Mouse (Mus musculus): Measurements from ENCODE around the gene Sulf2.

Gene Sulf2

DNA sequence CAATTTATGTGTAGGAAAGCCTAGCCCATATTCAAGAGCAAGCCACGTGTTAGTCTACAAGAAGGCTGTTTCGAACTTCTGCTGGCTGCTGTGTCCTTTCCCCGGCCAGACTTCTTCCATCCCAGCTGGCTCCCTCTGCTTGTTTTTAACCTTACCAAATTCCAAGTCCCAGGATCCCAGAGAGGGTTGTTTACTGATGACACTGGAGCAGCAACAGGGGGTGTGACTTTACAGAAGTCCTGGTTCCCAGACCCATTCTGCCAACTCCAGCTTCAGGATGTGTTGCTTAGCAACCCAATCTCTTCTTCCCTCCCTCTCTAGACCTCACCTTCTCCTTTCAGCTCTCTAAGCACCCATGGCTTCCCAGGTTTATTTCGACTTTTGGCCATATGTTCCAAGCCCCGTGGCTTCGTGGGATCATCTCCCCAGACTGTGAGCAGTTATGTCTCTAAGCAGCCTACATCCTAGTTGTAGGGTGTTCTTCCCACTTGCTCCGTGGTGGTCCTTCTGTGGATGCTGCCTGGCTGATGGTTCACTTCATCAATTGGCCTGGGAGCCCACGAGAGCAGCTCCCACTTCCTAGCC lies 20.2 kb upstream of the Sulf2 start:
- no peak for DNase-seq (ENCODE audit: low read depth)

DNA sequence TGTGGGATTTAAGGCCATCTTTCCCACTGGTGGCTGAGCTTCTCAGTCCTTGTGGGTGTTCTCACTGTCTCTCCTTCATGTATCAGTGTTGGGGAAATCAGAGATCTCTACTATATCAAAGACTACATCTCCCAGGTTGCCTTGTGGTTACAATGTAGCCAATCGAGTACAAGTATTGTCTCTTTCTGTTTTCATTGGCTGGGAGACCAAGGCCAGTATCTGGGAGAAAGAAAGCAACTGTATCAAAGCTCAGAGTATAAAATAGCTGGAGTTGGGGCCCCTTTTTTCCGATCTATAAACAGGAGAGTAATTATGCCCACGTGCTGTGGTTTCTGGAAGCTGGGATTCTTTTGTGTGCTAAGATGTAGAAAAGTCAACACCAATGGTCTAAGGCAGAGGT lies 19.7 kb upstream of the Sulf2 start:
- DNase-seq (ENCODE audit: low read depth): no peak

DNA sequence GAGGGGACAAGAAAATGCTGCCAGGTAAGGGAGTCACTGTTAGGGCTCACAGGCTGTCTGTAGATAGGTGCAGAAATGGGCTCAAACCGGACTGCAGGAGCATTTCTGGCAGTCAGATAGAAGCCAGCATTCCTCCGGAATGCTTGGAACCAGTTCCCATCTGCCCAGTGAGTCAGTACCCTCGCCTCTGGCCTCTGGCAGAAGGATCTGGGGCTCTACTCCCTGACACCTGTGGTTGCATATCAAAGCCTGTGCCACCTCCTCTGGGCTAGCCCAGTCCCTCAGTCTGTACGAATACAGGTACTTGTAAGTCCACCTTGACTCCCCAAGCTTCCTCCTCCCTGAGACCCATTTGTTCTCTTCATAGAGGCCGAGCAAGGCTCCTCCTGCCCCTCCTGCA lies 17.7 kb upstream of the Sulf2 start:
- DNase-seq (ENCODE audit: low read depth): no peak

DNA sequence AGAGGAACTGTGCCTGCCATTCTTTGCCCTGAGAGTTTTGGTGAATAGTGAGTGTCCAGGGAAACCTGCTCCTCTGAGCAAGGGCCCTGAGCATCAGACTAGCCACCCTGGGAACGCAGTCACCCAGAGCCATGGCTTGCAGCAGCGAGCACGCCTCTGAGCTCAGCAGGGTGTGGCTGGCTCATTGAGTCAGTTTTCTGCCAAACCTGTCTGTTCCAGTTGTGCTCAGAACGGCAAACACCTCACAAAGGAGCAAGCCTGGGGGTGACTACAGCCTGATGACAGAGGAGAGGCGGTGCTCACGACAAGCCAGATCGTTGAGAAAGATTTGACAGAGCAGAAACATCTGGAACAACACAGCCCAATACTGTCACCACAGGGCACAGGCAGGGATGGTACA lies 14.7 kb upstream of the Sulf2 start:
- DNase-seq (ENCODE audit: low read depth): no peak

DNA sequence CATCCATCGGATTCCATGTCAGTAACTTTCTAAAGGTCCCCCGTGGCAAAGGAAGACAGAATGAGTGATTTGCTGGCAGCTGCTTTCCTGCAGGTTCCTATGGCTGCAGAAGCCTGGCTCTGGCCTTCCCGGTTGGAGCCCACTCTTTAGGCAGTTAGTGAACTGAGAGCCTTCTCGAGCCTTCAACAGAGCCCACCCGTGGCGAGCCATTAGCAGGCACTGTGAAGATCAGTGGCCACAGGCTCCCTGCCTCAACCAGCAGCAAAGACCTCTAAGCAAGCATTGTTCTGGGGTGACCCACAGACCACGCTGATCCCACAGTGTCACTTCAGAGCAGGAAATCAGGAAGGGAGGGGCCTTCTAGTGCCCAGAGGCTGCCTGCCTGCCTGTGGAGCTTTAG lies 13.4 kb upstream of the Sulf2 start:
- DNase-seq (ENCODE audit: low read depth): no peak

DNA sequence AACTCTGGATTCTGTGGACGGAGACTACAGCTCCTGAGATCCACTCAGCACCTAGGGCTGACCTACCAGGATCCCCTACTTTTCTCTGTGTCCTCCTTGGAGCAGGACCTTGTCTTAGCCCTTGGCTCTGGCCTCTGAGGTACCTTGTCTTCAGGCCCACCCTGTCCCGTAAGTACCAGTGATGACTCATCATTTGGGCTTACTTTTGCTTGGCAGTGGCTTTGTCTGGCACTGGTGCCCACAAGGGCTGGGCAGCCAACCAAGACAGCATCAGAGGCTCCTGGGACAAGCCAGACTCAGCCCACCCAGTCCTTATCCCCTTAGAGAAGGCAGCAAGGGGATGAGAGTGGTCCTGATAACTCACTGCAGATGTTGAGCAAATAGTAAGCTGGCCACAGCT lies 11.9 kb upstream of the Sulf2 start:
- DNase-seq (ENCODE audit: low read depth): no peak

DNA sequence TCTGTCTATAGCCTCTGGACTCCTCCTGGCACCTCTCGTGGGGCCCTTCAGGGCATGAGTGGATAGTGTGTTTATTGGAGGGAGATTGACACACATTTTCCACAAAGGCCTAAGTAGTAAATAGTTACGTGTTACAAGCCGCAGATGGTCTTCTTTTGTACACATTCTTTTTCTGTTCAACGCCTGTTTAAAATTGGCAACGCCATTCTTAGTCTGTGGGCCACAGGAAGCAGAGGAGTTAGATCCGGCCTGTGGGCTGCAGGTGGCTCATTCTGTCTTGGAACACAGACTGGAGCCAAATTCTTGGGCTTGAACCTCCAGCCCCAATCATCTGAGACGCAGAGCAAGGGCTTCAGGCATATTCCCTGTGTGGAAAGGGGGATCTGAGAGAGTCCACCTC lies 9.9 kb upstream of the Sulf2 start:
- no peak for DNase-seq (ENCODE audit: low read depth)

DNA sequence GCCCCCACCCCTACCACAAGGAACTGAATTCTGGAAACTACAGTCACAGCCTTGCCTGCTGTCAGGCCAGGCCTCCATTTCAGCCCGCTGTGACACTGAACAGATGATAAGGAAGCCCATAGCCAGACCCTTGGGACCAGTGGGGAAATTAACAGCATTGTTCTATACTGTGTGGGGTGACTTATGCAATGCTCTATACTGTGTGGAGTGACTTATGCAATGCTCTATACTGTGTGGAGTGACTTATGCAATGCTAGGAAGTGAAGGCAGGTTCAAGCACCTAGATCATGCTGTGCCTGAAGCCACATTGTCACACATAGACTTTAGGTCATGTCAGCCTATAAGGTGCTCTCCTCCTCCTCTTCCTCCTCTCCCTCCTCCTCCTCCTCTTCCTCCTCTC lies 9.1 kb upstream of the Sulf2 start:
- no peak for DNase-seq (ENCODE audit: low read depth)

DNA sequence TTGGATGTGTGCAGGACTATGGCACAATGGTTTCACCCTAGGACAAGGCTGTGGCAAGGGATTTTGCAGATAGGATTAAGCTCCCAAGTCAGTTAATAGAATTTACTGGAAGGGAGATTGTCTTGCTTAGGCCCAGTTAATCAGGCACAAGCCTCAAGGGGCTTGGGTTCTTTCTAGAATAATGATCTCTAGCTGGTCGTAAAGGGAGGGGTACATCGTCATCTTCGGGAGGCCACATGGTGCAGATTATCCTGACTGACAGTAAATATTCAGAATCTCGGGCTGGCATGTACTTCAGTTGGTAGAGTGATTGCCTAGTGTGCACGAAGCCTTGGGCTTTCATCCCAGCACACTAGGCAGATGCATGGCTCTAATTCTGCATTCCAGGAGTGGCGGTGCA lies 8.5 kb upstream of the Sulf2 start:
- no peak for DNase-seq (ENCODE audit: low read depth)

DNA sequence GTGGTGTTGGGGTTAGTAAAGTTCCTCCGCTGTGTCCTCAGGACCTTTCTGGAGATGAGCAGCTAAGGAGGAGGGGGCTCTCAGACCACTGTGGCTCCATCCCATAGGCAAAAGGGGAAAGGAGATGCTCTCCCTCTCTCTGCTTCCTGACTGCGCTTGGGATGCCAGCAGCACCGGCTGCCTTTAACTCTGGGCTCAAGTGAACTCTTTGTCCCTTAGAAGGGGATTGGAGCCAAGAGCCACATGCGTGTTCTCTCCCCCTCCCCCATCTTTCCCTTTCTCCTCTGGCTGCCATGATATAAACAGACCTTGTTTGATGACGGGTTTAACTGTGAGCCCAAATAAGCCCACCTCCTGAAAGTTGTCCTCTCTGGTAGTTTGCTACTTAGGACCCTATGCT lies 7.8 kb upstream of the Sulf2 start:
- no peak for DNase-seq (ENCODE audit: low read depth)

DNA sequence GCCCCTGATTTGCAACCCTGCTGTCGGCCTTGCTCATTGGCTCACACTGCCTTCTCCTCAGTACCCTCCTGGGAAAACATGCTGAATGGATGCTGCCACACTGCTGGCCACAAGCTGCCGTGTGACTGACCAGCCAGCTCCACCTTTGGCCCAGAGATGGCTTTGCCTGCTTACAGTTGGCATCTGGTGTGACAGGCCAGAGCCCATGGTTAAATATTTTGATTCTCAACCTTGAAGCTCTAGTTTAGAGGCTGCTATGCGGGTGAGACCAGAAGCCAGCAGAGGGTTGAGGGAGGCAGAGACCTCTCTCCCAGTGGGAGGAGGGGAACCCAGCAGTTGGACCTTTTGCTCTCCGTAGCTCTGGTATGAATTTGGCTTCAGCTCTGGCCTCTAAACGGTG lies 6.7 kb upstream of the Sulf2 start:
- DNase-seq (ENCODE audit: low read depth): no peak

DNA sequence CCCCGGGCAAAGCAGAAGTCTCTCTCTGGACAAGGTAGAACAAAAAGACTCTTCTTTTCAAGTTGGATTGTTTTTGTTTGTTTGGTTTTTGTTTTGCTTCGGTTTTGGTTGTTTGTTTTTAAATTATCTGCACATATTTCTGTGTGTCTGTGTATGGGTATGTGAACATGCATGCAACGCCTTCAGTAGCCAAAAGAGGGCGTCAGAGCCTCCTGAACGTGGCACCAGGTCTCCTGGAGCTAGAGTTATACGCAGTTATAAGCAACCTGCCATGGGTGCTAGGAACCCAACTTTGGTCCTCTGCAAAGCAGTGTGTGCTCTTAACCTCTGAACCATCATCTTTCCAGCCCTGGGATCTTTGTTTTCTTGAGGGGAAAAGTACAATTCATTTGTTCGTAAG lies 3.8 kb upstream of the Sulf2 start:
- no peak for DNase-seq (ENCODE audit: low read depth)

DNA sequence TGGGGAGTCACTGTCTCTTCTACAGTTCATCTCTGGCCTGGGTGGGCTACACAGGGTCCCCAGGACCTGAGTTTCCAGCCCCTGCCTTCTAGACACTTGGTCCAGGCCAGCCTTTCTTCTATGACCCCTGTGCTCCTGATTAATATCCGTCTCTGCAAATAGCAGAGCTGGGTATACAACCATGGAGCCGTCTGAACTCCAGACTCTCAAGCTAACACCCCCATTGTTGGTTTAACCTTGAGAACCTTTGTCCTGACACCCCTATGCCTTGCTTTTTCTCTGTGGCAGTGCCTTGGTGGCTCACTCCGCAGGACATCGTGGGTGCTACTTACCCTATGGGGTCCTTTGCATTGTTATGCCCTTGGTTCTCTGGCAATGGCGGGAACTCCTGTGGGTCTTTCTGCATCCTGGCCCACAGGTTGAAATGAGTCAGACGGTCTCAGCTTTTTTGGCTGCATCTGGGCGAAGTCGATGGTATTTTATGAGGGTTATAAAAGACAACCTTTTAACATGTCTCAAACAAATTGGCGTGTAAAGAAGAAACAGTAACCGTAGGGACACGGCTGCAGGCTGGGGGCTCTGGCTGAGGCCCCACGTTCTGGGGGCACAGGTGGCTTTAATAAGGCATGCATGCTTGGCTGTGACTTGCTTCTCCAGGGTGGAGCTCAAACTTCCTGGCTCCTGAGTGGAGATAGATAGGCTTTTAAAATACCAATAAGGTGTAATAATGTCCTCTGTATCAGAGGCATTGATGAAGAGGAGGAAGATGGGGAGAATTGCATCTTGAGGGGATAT lies 2.5 kb upstream of the Sulf2 start:
- DNase-seq (ENCODE audit: low read depth): no peak

DNA sequence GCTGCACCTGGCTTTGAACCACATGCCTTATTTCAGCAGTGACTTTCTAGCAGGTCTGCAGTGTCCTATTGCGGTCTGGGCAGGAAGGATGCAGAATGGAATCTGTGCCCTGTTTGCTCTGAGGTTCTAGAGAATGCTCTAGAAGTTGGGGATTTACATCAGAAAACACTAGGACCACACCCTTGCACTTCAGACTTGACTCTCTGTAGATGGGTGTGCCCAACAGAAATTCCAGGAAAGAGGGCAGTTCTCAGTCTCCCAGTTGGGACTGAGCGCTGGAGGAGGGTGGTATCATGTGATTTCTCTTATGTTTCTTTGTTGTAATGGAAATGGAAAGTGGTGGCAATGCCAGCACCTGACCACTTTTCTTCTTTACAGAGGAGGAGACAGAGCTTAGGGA lies 1.7 kb upstream of the Sulf2 start:
- no peak for DNase-seq (ENCODE audit: low read depth)

DNA sequence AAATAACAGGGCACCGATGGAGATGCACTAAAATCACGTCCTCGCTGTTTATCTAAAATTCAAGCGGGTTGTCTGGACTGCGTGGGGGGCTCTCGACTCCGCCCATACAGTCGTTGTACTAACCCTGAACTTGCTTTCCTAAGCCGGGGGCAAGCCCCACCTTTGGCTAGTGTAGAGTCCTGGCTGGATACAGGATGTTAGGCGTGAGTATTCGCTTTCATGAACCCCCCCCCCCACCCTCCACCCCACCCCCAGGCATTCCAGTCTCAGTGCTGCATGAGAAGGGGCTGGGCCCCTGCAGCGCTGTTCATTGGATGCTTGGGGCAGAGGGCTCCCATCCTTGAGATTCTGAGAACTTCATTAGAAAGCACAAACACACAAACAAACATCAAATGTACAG lies 659 bp upstream of the Sulf2 start:
- DNase-seq (ENCODE audit: low read depth): no peak

DNA sequence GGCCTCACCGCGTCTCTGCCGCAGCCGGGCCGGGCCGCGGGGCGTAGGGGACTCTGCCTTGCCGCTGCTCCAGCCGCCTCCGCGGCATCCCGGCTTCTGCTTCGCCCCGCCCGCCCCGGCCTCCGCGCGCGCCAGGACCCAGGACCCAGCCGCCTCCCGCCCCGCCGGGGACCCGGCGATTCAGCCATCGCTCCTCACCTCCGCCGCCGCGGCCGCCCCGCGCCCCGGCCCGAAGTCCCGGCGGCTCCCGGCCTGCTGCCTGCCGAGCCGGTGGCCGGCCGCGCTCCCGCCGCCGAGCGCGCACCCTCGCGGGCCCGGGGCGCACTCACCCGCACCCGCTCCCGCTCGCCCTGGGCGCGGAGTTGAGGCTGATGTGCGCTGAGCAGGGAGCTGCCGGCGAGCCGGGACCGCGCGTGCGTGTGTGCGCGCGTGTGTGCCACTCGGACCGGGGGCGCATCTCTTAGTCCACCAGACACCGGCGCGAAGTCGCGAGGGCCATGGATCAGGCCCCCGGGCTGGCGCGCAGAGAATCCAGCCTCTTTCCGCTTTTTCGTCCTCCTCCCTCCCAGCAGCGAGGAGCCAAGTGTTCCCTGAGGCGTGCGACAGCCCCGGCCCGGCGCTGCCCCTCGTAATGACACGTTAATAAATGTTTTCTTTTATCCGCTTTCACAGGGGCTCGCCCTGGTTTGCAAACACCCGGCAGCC lies 562 bp downstream of the Sulf2 start:
- DNase-seq (ENCODE audit: low read depth): no peak

DNA sequence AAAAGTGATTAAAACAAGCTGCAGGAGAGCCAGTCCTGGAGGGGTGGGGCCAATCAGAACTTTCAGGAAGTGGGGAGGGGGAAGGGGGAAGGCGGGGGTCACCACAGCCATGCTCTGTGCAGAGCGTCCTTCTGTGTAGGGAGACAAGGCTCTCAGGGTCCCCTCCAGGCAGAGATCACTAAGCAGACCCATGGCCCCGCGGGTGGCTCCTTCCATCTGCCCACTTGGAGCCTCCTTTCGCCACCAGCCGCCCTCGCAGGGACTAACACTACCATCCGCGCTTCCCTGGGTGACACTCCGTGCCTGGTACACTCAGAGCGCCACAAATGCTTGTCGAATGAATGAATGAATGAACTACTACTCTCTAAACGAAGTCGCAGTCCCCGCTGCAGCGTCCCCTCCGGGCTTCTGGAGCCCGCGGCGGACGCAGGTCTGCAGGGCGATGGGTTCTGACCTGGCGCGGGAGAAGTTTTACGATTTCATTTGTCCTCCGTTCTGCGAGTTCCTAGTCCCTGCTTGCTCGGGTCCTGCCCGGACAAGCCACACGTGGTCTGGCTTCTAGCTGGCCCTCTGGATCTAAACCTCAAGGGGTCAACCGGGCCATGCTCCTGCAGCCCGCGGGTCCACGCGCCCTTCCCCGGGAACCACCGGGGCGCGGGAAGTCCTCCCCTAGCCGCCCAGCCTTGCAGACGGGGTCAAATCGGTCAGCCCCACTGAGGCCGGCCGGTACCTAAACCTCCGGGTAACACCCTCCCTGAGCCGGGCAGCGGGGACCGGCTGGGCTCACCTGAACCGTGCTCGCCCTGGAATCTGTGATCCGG lies 1.4 kb downstream of the Sulf2 start:
- DNase-seq (ENCODE audit: low read depth): no peak

DNA sequence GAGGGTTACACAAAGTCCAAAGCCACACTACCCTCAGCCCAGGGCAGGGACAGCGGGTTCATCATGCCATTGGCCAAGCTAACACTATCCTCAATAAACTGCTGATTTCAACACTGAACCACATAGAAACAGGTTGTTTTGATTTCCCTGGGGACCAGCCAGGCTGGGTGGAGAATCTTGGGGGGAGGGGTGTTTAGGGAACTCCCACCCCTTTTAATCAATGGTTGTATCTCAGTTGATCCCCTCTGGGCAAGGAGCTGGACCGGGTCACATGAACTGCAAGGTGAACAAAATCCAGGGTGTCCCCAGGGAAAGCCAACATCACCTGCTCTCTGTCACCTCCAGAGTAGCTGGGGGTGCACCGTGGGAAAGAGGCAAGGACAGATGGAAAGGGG lies 2.1 kb downstream of the Sulf2 start:
- no peak for DNase-seq (ENCODE audit: low read depth)

DNA sequence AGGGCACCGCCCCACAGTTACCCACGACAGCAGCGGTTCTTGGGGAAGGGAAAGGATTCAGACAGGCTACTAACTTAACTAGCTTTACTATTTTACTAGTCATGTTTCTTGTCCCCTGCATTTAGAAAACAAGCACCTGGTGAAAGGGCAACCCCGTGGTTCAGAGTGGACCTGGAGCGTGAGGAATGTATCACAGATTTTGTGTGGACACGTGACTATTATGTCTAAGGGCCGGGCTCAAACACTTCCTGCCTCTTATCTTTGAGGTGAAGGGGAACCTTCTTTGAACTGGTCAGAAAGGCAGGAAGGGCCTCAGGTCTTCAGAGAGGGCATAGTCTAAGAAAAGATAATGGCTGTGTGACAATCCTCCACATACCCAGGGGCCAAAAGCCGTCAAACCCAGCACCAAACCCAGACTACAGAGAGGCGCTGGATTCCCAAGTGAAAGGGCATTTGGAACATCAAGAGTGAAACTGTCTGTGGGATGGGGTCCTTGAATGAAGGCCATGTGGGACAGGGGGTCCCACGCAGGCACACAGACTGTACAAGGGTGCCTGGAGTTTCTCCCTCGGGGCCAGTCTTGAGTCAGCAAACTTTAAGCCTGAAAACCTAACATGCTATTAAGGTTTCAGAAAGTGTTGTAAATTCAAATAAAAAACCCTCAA lies 2.6 kb downstream of the Sulf2 start:
- no peak for DNase-seq (ENCODE audit: low read depth)

DNA sequence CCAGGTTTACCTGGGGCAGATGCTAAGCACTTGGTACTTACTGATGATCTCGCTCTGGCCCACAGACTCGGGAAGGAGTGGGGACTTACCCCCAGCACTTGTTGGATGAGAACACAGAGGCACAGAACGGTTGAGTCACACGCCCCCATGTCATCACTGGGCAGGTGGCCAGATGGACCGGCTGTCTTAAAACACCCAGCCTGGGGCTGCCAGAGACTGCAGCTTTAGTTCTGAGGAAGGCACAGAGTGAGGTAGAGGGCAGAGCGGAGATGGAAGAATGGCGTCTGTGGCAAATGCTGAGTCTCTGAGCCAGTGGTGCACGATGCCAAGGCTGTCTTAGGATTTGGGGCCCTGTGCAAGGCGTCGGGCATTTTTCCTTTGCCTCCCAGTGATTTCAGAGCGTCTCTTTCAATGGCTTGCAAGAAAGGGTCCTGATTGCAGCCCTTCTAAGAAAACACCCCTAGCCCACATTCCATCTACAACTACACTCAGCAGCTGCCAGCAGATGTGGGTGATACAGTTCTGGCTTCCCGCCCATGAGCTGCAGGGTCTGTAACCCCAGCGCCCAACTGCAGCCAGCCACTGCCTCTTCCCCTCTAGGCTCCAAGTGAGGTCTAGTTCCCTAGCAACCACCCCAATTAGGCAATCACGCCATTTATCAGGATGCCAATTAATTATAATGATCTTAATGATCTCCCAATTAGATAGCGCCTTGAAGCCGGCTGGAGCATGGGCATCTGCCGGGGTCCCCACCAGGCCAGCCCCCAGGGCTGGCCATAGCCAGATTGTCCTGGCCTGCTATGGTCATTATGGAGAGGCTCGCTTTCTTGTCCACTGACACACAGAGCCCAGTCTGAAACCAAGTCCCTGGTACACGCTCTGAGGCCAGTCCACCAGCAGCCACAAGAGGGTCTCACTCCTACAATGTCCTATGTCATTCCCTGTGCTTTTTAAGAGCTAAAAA lies 3.7 kb downstream of the Sulf2 start:
- DNase-seq (ENCODE audit: low read depth): no peak

DNA sequence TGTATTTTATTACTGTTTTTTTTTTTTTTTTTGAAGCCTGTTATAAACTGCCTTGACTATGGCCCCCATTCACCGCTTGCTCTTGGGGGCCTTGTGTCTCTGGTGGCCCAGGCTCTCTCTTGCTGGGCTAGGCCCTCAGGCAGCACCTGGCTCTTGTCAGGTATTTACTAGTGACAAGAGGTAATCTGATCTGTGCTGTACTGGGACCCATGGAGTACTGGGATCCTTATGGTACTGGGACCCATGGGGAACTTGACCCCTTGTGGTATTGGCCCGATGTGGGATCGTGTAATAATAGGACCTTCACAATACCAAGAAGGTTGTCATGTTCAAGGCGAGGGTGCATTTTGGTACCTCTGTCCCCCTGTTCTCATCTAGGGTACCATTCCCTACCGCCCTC lies 4.9 kb downstream of the Sulf2 start:
- no peak for DNase-seq (ENCODE audit: low read depth)

Data from naive thymus-derived CD4-positive, alpha-beta T cell, adult 2 months (primary cell).